Mouse (Mus musculus): ENCODE data around the gene Pdia5. TPM values are rescaled to one million over a fixed set of nuclear protein-coding genes. Genes with fewer than 3 reads are reported as not detected.
A peak's percentile ranks its signal among the peaks of the same experiment; 100 is the strongest.

Pdia5 gene
- total RNA-seq, 2 experiments from 2014 or later = 3.1 to 3.5 TPM

- peak in 1 of 2 experiments; percentile 17 for DNase-seq (ENCODE audit: low spot score in 2 of 2)
Observed at GRCm38 (mm10) chr16:35485711-35486110, 5.0 kb downstream of the Pdia5 start.

- DNase-seq (ENCODE audit: low spot score in 2 of 2) = no peak
Observed at GRCm38 (mm10) chr16:35484526-35485233, 6.0 kb downstream of the Pdia5 start.

- no peak for DNase-seq (ENCODE audit: low spot score in 2 of 2)
Observed at GRCm38 (mm10) chr16:35484105-35484504, 6.6 kb downstream of the Pdia5 start.

GRCm38 (mm10) chr16:35479301-35479700, 11.4 kb downstream of the Pdia5 start:
- no peak for DNase-seq (ENCODE audit: low spot score in 2 of 2)

- DNase-seq (ENCODE audit: low spot score in 2 of 2) = no peak
Observed at GRCm38 (mm10) chr16:35477273-35477672, 13.4 kb downstream of the Pdia5 start.

GRCm38 (mm10) chr16:35472569-35473275, 18.0 kb downstream of the Pdia5 start:
- peak in 1 of 2 experiments; percentile 42 for DNase-seq (ENCODE audit: low spot score in 2 of 2)

- DNase-seq (ENCODE audit: low spot score in 2 of 2) = no peak
Observed at GRCm38 (mm10) chr16:35471841-35472568, 18.7 kb downstream of the Pdia5 start.

- no peak for DNase-seq (ENCODE audit: low spot score in 2 of 2)
Observed at GRCm38 (mm10) chr16:35470983-35471382, 19.7 kb downstream of the Pdia5 start.

GRCm38 (mm10) chr16:35470096-35470495, 20.6 kb downstream of the Pdia5 start:
- peak in 1 of 2 experiments; percentile 34 for DNase-seq (ENCODE audit: low spot score in 2 of 2)

- DNase-seq (ENCODE audit: low spot score in 2 of 2) = no peak
Observed at GRCm38 (mm10) chr16:35469016-35469415, 21.7 kb downstream of the Pdia5 start.

GRCm38 (mm10) chr16:35467044-35467443, 23.6 kb downstream of the Pdia5 start:
- no peak for DNase-seq (ENCODE audit: low spot score in 2 of 2)

GRCm38 (mm10) chr16:35465808-35466351, 24.8 kb downstream of the Pdia5 start:
- DNase-seq (ENCODE audit: low spot score in 2 of 2) = no peak

GRCm38 (mm10) chr16:35464686-35465308, 25.9 kb downstream of the Pdia5 start:
- DNase-seq (ENCODE audit: low spot score in 2 of 2) = no peak

- no peak for DNase-seq (ENCODE audit: low spot score in 2 of 2)
Observed at GRCm38 (mm10) chr16:35463708-35464107, 27.0 kb downstream of the Pdia5 start.

GRCm38 (mm10) chr16:35462955-35463354, 27.7 kb downstream of the Pdia5 start:
- DNase-seq (ENCODE audit: low spot score in 2 of 2) = no peak

GRCm38 (mm10) chr16:35459584-35459983, 31.1 kb downstream of the Pdia5 start:
- no peak for DNase-seq (ENCODE audit: low spot score in 2 of 2)

- DNase-seq (ENCODE audit: low spot score in 2 of 2) = no peak
Observed at GRCm38 (mm10) chr16:35458297-35458696, 32.4 kb downstream of the Pdia5 start.

- DNase-seq (ENCODE audit: low spot score in 2 of 2) = no peak
Observed at GRCm38 (mm10) chr16:35457488-35457887, 33.2 kb downstream of the Pdia5 start.

- no peak for DNase-seq (ENCODE audit: low spot score in 2 of 2)
Observed at GRCm38 (mm10) chr16:35457011-35457419, 33.7 kb downstream of the Pdia5 start.

GRCm38 (mm10) chr16:35456305-35456704, 34.4 kb downstream of the Pdia5 start:
- no peak for DNase-seq (ENCODE audit: low spot score in 2 of 2)

- no peak for DNase-seq (ENCODE audit: low spot score in 2 of 2)
Observed at GRCm38 (mm10) chr16:35455822-35456221, 34.9 kb downstream of the Pdia5 start.

All from left cerebral cortex, adult 18-20 months (tissue).